In the genomic region with DNA sequence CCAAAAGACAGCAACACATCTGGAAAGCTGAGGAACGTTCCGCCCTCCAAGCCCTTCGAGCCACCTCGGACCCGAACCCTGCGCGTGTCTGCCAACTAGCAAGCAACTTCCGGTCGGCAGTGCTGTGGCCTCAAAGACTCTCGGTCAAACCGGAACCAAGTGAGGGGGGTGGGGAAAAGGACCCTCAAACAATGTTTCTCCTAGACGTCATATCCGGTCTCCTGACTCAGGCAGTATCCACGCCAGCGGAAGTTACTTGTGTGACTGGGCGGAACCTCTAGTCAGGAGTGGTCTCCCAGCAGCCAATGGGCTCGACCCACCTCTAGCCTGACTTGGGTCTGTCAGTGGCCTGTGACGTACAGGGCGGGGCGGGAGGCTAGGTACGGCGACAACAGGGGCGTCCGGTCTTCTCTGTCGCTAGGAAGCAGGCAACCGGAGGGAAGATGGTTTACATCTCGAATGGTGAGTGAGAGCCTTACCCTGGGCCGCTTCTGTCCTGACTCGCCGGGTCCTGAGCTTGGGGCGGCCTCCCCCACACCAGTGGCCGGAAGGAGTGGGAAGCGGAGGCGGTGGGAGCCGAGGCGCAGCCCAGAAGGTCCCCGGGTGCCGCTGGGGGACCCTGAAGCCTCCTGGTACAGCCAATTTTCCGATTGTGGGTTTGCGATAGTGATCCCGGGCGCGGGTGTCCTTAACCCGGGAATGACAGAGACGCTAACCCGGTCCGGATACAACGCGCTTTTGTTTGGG, we compare ENCODE assay signal across 8 mouse cellular contexts. TPM values are rescaled to one million over a fixed set of nuclear protein-coding genes. Genes with fewer than 3 reads are reported as not detected.
A peak's percentile ranks its signal among the peaks of the same experiment; 100 is the strongest.
DNase-seq lines count a peak whose midpoint lies in the region; ATAC-seq and TF ChIP-seq lines count a peak whose summit lies in the region.

A gene (plus strand): TSS at position 234 of the 747 bp plus-strand sequence.

- no peaks in the 10 kb centered on the region for H3K27me3 ChIP-seq in hindbrain, embryonic 10.5 days (ENCODE audit: insufficient read depth, poor library complexity, severe bottlenecking)
- no peaks in the 10 kb centered on the region for H3K27me3 ChIP-seq in lung, postnatal 0 days (replicated peaks; ENCODE audit: insufficient read depth, low read length)

- TF ChIP-seq CTCF in lung, postnatal 0 days (IDR thresholded peaks at IDR 0.05): no peak

- peak; percentile 98 for ATAC-seq in frontal cortex, adult (ENCODE audit: low TSS enrichment)
- ATAC-seq in lung, postnatal 0 days: peak; percentile 100

- peak within 1 kb of the TSS; percentile 93 for H3K9ac ChIP-seq in lung, postnatal 0 days (replicated peaks; ENCODE audit: low read depth)

- H3K9me3 ChIP-seq in hindbrain, embryonic 10.5 days: no peaks in the 10 kb centered on the region
- H3K9me3 ChIP-seq in lung, postnatal 0 days (ENCODE audit: low read length): no peaks in the 10 kb centered on the region

- H3K27ac ChIP-seq in hindbrain, embryonic 10.5 days: peak within 1 kb of the TSS; percentile 94
- H3K27ac ChIP-seq in lung, postnatal 0 days (ENCODE audit: low read length): peak within 1 kb of the TSS; percentile 88

- peaks cover 33% of the 10 kb centered on the region for H3K36me3 ChIP-seq in hindbrain, embryonic 10.5 days
- H3K36me3 ChIP-seq in lung, postnatal 0 days (ENCODE audit: insufficient read depth, low read length): peaks cover 20% of the 10 kb centered on the region; the same call in 1 of the 2 replicates

- DNase-seq in MN1 (ENCODE audit: low spot score): peak; percentile 98
- DNase-seq in cerebellum, adult 9-10 months: peak; percentile 100
- peak; percentile 97 for DNase-seq in hindbrain, embryonic 10.5 days (ENCODE audit: low spot score)
- peak; percentile 100 for DNase-seq in layer of hippocampus, adult 9-11 months
- DNase-seq in lung, postnatal 0 days (ENCODE audit: low spot score): peak; percentile 100
- peak; percentile 86 for DNase-seq in ovary, postnatal 14 days (ENCODE audit: low spot score)
- DNase-seq in thymus, postnatal 14 days: peak; percentile 95

- WGBS in hindbrain, embryonic 10.5 days: under 1% methylated on average over 49 of the region's 49 CpGs
- WGBS in lung, postnatal 0 days: under 1% methylated on average over 49 of the region's 49 CpGs

- TF ChIP-seq EP300 in lung, postnatal 0 days (IDR thresholded peaks at IDR 0.05): peak; percentile 89

- H3K4me3 ChIP-seq in hindbrain, embryonic 10.5 days: peak within 1 kb of the TSS; percentile 94
- peak within 1 kb of the TSS; percentile 87 for H3K4me3 ChIP-seq in lung, postnatal 0 days (ENCODE audit: low read depth, low read length)

- peak within 1 kb of the TSS; percentile 61 for H3K4me2 ChIP-seq in lung, postnatal 0 days (replicated peaks; ENCODE audit: low read depth, low read length)

- peaks cover 22% of the 10 kb centered on the region for H3K4me1 ChIP-seq in hindbrain, embryonic 10.5 days (replicated peaks)
- H3K4me1 ChIP-seq in lung, postnatal 0 days (ENCODE audit: insufficient read depth, low read depth, low read length): peaks cover 11% of the 10 kb centered on the region; the same call in 1 of the 2 replicates

RNA-seq across cellular contexts. Expression of the gene that starts here (rescaled TPM):
- 315 and 388 TPM in 2 replicates for polyA plus RNA-seq in hindbrain, embryonic 10.5 days (2016; fragmentation: Nextera tagmentation; extraction: Ambion mirVana)
- polyA plus RNA-seq in lung, postnatal 0 days (2015; fragmentation: Nextera tagmentation; extraction: Ambion mirVana): 445 and 477 TPM in 2 replicates

Comparison
In these comparisons a context has a peak if more than half of its experiments do, and no peak if none do; other contexts are left out.
1. Peak in every context shown above with its lines: DNase-seq, ATAC-seq, H3K4me3 ChIP-seq and H3K27ac ChIP-seq.